28 mouse cellular contexts compared by ENCODE assay signal in the genomic region with DNA sequence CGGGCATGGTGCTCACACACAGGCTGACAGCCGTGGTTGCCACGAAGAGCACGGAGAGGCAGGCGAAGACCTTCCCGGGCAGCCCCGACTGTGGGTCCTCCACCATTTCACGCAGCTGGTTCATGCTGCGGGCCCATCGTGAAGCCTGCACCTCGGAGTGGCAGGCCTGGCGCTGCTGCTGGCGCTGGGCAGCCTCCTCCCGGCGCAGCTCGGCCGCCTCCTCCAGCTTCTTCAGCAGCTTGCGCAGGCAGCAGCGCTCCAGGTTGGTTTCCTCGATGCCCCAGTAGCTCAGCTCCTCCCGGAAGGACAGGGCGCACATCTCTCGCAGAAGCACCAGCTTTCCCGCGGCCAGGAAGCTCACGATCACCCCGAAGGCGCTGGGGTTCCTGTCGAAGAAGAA. TPM values are rescaled to one million over a fixed set of nuclear protein-coding genes. Genes with fewer than 3 reads are reported as not detected.
DNase-seq lines count a peak whose midpoint lies in the region; ATAC-seq lines count a peak whose summit lies in the region.
"Had no signal": no experiment of that assay in that cellular context is flagged by ENCODE, and none has a peak within 500 bp of the region (broad histone marks: within the 10 kb centered on the region; RNA-seq: fewer than 3 reads in every experiment).

No protein-coding gene starts in this region.

- intact Hi-C loops in heart, postnatal 36 days (cut with DNase I) = no loop called here

- peaks cover 71% of the 10 kb centered on the region for H3K27me3 ChIP-seq in heart, embryonic 13.5 days (replicated peaks)
- peaks cover 24% of the 10 kb centered on the region for H3K27me3 ChIP-seq in midbrain, embryonic 13.5 days
- peaks cover 9% of the 10 kb centered on the region; the same call in 1 of the 2 replicates for H3K27me3 ChIP-seq in midbrain, embryonic 16.5 days (ENCODE audit: control insufficient read depth, insufficient read depth, low read depth, low read length)
- H3K27me3 ChIP-seq in embryonic facial prominence, embryonic 14.5 days (replicated peaks; ENCODE audit: control insufficient read depth, insufficient read depth, low read length) = peaks cover 11% of the 10 kb centered on the region; the same call in 1 of the 2 replicates
- peaks cover 16% of the 10 kb centered on the region for H3K27me3 ChIP-seq in kidney, embryonic 16.5 days (ENCODE audit: insufficient read depth, low read length)

- H3K9me3 ChIP-seq in heart, embryonic 13.5 days = no peaks in the 10 kb centered on the region
- no peaks in the 10 kb centered on the region for H3K9me3 ChIP-seq in midbrain, embryonic 13.5 days
- H3K9me3 ChIP-seq in midbrain, embryonic 16.5 days (replicated peaks; ENCODE audit: control insufficient read depth, low read length, poor library complexity, severe bottlenecking) = no peaks in the 10 kb centered on the region
- H3K9me3 ChIP-seq in embryonic facial prominence, embryonic 14.5 days (ENCODE audit: control insufficient read depth, low read length) = no peaks in the 10 kb centered on the region
- no peaks in the 10 kb centered on the region for H3K9me3 ChIP-seq in kidney, embryonic 16.5 days (ENCODE audit: low read length)
- H3K9me3 ChIP-seq: G1E; heart, embryonic 15.5 days; limb, embryonic 15.5 days; liver, embryonic 15.5 days; midbrain, embryonic 12.5 days had no signal

- peaks cover 26% of the 10 kb centered on the region for H3K4me1 ChIP-seq in heart, embryonic 13.5 days
- H3K4me1 ChIP-seq in midbrain, embryonic 13.5 days (replicated peaks) = peaks cover 43% of the 10 kb centered on the region
- H3K4me1 ChIP-seq in midbrain, embryonic 16.5 days (ENCODE audit: control insufficient read depth, insufficient read depth, low read length) = peaks cover 4% of the 10 kb centered on the region; the same call in 1 of the 2 replicates
- peaks cover 7% of the 10 kb centered on the region; the same call in 1 of the 2 replicates for H3K4me1 ChIP-seq in embryonic facial prominence, embryonic 14.5 days (ENCODE audit: control insufficient read depth, insufficient read depth, low read length)
- peaks cover 23% of the 10 kb centered on the region for H3K4me1 ChIP-seq in kidney, embryonic 16.5 days (ENCODE audit: insufficient read depth, low read length)
- H3K4me1 ChIP-seq: liver, embryonic 15.5 days had no signal

- 38% methylated on average over 29 of the region's 29 CpGs for WGBS in heart, embryonic 13.5 days
- 52% methylated on average over 29 of the region's 29 CpGs for WGBS in midbrain, embryonic 13.5 days
- 52% methylated on average over 29 of the region's 29 CpGs for whole genome bisulfite sequencing in midbrain, embryonic 16.5 days
- 58% methylated on average over 17 of the region's 29 CpGs for WGBS in embryonic facial prominence, embryonic 14.5 days
- WGBS in kidney, embryonic 16.5 days = 57% methylated on average over 29 of the region's 29 CpGs

- H3K27ac ChIP-seq in heart, embryonic 13.5 days (replicated peaks) = no peak overlapping the region
- no peak overlapping the region for H3K27ac ChIP-seq in midbrain, embryonic 13.5 days
- H3K27ac ChIP-seq in midbrain, embryonic 16.5 days (ENCODE audit: low read length) = no peak overlapping the region
- H3K27ac ChIP-seq in embryonic facial prominence, embryonic 14.5 days (replicated peaks; ENCODE audit: low read depth, low read length) = no peak overlapping the region
- H3K27ac ChIP-seq in kidney, embryonic 16.5 days (ENCODE audit: low read length) = no peak overlapping the region
- H3K27ac ChIP-seq: heart, embryonic 15.5 days; limb, embryonic 15.5 days; liver, embryonic 15.5 days; macrophage; midbrain, embryonic 12.5 days had no signal

- peak overlapping the region; percentile 16 for H3K4me3 ChIP-seq in heart, embryonic 13.5 days
- no peak overlapping the region for H3K4me3 ChIP-seq in midbrain, embryonic 13.5 days (replicated peaks)
- no peak overlapping the region for H3K4me3 ChIP-seq in midbrain, embryonic 16.5 days (ENCODE audit: low read depth, low read length)
- H3K4me3 ChIP-seq in embryonic facial prominence, embryonic 14.5 days (ENCODE audit: low read depth, low read length) = no peak overlapping the region
- H3K4me3 ChIP-seq in kidney, embryonic 16.5 days (ENCODE audit: low read length) = no peak overlapping the region
- H3K4me3 ChIP-seq: heart, embryonic 15.5 days; limb, embryonic 15.5 days; liver, embryonic 15.5 days; midbrain, embryonic 12.5 days had no signal

- no peaks in the 10 kb centered on the region for H3K36me3 ChIP-seq in heart, embryonic 13.5 days
- no peaks in the 10 kb centered on the region for H3K36me3 ChIP-seq in midbrain, embryonic 13.5 days
- no peaks in the 10 kb centered on the region for H3K36me3 ChIP-seq in midbrain, embryonic 16.5 days (ENCODE audit: control insufficient read depth, insufficient read depth, low read length)
- H3K36me3 ChIP-seq in embryonic facial prominence, embryonic 14.5 days (ENCODE audit: control insufficient read depth, insufficient read depth, low read length) = no peaks in the 10 kb centered on the region
- H3K36me3 ChIP-seq in kidney, embryonic 16.5 days (ENCODE audit: insufficient read depth, low read length) = no peaks in the 10 kb centered on the region
- H3K36me3 ChIP-seq: G1E; heart, embryonic 15.5 days; limb, embryonic 15.5 days; liver, embryonic 15.5 days; midbrain, embryonic 12.5 days had no signal

- no peak for DNase-seq in heart, postnatal 36 days
- DNase-seq in ZHBTc4 (ENCODE audit: low read depth, low spot score) = peak; percentile 60
- DNase-seq in embryonic facial prominence, embryonic 14.5 days (ENCODE audit: low spot score) = no peak
- DNase-seq in left cerebral cortex, adult 9 months (ENCODE audit: low spot score in 2 of 2) = no peak
- DNase-seq: adrenal gland, postnatal 25 days; cerebellum, adult 11 months; cerebellum, postnatal 14 days; embryo, embryonic 11 days; gastrocnemius, postnatal 25 days; kidney, adult 8-10 months; kidney, postnatal 25 days; right cerebral cortex, postnatal 25 days had no signal

- H3K9ac ChIP-seq in heart, embryonic 13.5 days = 0 out of 2 replicates have a peak overlapping the region, but pooled peaks have one; percentile 37
- H3K9ac ChIP-seq in midbrain, embryonic 13.5 days (replicated peaks) = no peak overlapping the region
- H3K9ac ChIP-seq in midbrain, embryonic 16.5 days (ENCODE audit: low read depth, low read length) = no peak overlapping the region
- H3K9ac ChIP-seq in embryonic facial prominence, embryonic 14.5 days (ENCODE audit: low read depth, low read length) = no peak overlapping the region
- H3K9ac ChIP-seq in kidney, embryonic 16.5 days (replicated peaks; ENCODE audit: low read length) = no peak overlapping the region
- H3K9ac ChIP-seq: heart, embryonic 15.5 days; limb, embryonic 15.5 days; liver, embryonic 15.5 days; midbrain, embryonic 12.5 days had no signal

- H3K4me2 ChIP-seq in heart, embryonic 13.5 days = peak overlapping the region; percentile 45
- H3K4me2 ChIP-seq in midbrain, embryonic 13.5 days (replicated peaks) = 0 out of 2 replicates have a peak overlapping the region, but pooled peaks have one; percentile 7
- H3K4me2 ChIP-seq in midbrain, embryonic 16.5 days (ENCODE audit: low read length) = no peak overlapping the region
- peak overlapping the region; percentile 19; the same call in 1 of the 2 replicates for H3K4me2 ChIP-seq in embryonic facial prominence, embryonic 14.5 days (ENCODE audit: low read depth, low read length)
- H3K4me2 ChIP-seq in kidney, embryonic 16.5 days (replicated peaks; ENCODE audit: low read depth, low read length) = no peak overlapping the region
- H3K4me2 ChIP-seq: heart, embryonic 15.5 days; limb, embryonic 15.5 days; liver, embryonic 15.5 days; midbrain, embryonic 12.5 days had no signal

- ATAC-seq in heart, embryonic 13.5 days (ENCODE audit: extremely low read depth, insufficient number of reproducible peaks, low FRiP score, low TSS enrichment) = no peak
- no peak for ATAC-seq in midbrain, embryonic 13.5 days
- no peak for ATAC-seq in midbrain, embryonic 16.5 days
- no peak for ATAC-seq in embryonic facial prominence, embryonic 14.5 days (ENCODE audit: low read depth)
- no peak for ATAC-seq in kidney, embryonic 16.5 days (ENCODE audit: low FRiP score, low TSS enrichment)
- ATAC-seq: forebrain, embryonic 14.5 days had no signal

RNA-seq across cellular contexts. Expression of gene Kcng4, which starts 2.6 kb away (rescaled TPM):
- not detected in 2 replicates for polyA plus RNA-seq in heart, embryonic 13.5 days (2015; fragmentation: Nextera tagmentation; extraction: Ambion mirVana)
- total RNA-seq in heart, postnatal 36 days (2021) = under 1 TPM; 0.11 to 0.22 TPM
- 0.08 and 0.47 TPM in 2 replicates for polyA plus RNA-seq in midbrain, embryonic 13.5 days (2015; fragmentation: Nextera tagmentation; extraction: Ambion mirVana)
- 0.26 and 1.6 TPM in 2 replicates for polyA plus RNA-seq in midbrain, embryonic 16.5 days (2015; fragmentation: Nextera tagmentation; extraction: Ambion mirVana)
- polyA plus RNA-seq in embryonic facial prominence, embryonic 14.5 days (2014; fragmentation: Nextera tagmentation; extraction: Ambion mirVana) = 0.28 and 0.48 TPM in 2 replicates
- polyA plus RNA-seq in kidney, embryonic 16.5 days (2015; fragmentation: Nextera tagmentation; extraction: Ambion mirVana) = 0.05 and 0.15 TPM in 2 replicates
- polyA plus RNA-seq: G1E; heart, embryonic 15.5 days; liver, embryonic 15.5 days; macrophage; midbrain, embryonic 12.5 days had no signal

RNA-seq across cellular contexts. Expression of gene Adad2, which starts 20.4 kb away (rescaled TPM):
- not detected in 2 replicates for polyA plus RNA-seq in heart, embryonic 13.5 days (2015; fragmentation: Nextera tagmentation; extraction: Ambion mirVana)
- total RNA-seq in heart, postnatal 36 days (2021) = not detected
- polyA plus RNA-seq in midbrain, embryonic 13.5 days (2015; fragmentation: Nextera tagmentation; extraction: Ambion mirVana) = not detected in 2 replicates
- polyA plus RNA-seq in midbrain, embryonic 16.5 days (2015; fragmentation: Nextera tagmentation; extraction: Ambion mirVana) = 0.10 and 0.19 TPM in 2 replicates
- 0.14 and 0.17 TPM in 2 replicates for polyA plus RNA-seq in embryonic facial prominence, embryonic 14.5 days (2014; fragmentation: Nextera tagmentation; extraction: Ambion mirVana)
- polyA plus RNA-seq in kidney, embryonic 16.5 days (2015; fragmentation: Nextera tagmentation; extraction: Ambion mirVana) = 0.12 and 0.14 TPM in 2 replicates
- total RNA-seq: adrenal gland, postnatal 25 days; G1E had no signal
- polyA plus RNA-seq: G1E; heart, embryonic 15.5 days; liver, embryonic 15.5 days; lung, embryonic 16.5 days; macrophage; spleen, adult 2 months; stomach, embryonic 14.5 days; thymus, postnatal 0 days; urinary bladder, adult 2 months had no signal

RNA-seq across cellular contexts. Expression of gene Taf1c, which starts 27.9 kb away (rescaled TPM):
- polyA plus RNA-seq in heart, embryonic 13.5 days (2015; fragmentation: Nextera tagmentation; extraction: Ambion mirVana) = 6.0 and 6.6 TPM in 2 replicates
- total RNA-seq in heart, postnatal 36 days (2021) = 1 to 10 TPM; 3.6 to 3.8 TPM
- polyA plus RNA-seq in midbrain, embryonic 13.5 days (2015; fragmentation: Nextera tagmentation; extraction: Ambion mirVana) = 14.9 and 15.1 TPM in 2 replicates
- polyA plus RNA-seq in midbrain, embryonic 16.5 days (2015; fragmentation: Nextera tagmentation; extraction: Ambion mirVana) = 14.3 and 14.6 TPM in 2 replicates
- 7.9 and 11.3 TPM in 2 replicates for polyA plus RNA-seq in embryonic facial prominence, embryonic 14.5 days (2014; fragmentation: Nextera tagmentation; extraction: Ambion mirVana)
- 15.4 and 15.5 TPM in 2 replicates for polyA plus RNA-seq in kidney, embryonic 16.5 days (2015; fragmentation: Nextera tagmentation; extraction: Ambion mirVana)

RNA-seq across cellular contexts. Expression of gene Wfdc1, which starts 33.3 kb away (rescaled TPM):
- polyA plus RNA-seq in heart, embryonic 13.5 days (2015; fragmentation: Nextera tagmentation; extraction: Ambion mirVana) = 3.6 and 4.4 TPM in 2 replicates
- 10 to 100 TPM; 33.5 to 40.7 TPM for total RNA-seq in heart, postnatal 36 days (2021)
- polyA plus RNA-seq in midbrain, embryonic 13.5 days (2015; fragmentation: Nextera tagmentation; extraction: Ambion mirVana) = 2.0 and 2.1 TPM in 2 replicates
- 6.0 and 6.3 TPM in 2 replicates for polyA plus RNA-seq in midbrain, embryonic 16.5 days (2015; fragmentation: Nextera tagmentation; extraction: Ambion mirVana)
- polyA plus RNA-seq in embryonic facial prominence, embryonic 14.5 days (2014; fragmentation: Nextera tagmentation; extraction: Ambion mirVana) = 2.0 and 3.5 TPM in 2 replicates
- polyA plus RNA-seq in kidney, embryonic 16.5 days (2015; fragmentation: Nextera tagmentation; extraction: Ambion mirVana) = 2.3 and 3.7 TPM in 2 replicates
- total RNA-seq: G1E had no signal
- polyA plus RNA-seq: G1E, macrophage had no signal

RNA-seq across cellular contexts. Expression of gene Dnaaf1, which starts 57.9 kb away (rescaled TPM):
- 0.17 and 0.24 TPM in 2 replicates for polyA plus RNA-seq in heart, embryonic 13.5 days (2015; fragmentation: Nextera tagmentation; extraction: Ambion mirVana)
- total RNA-seq in heart, postnatal 36 days (2021) = not detected
- 0.12 and 0.15 TPM in 2 replicates for polyA plus RNA-seq in midbrain, embryonic 13.5 days (2015; fragmentation: Nextera tagmentation; extraction: Ambion mirVana)
- polyA plus RNA-seq in midbrain, embryonic 16.5 days (2015; fragmentation: Nextera tagmentation; extraction: Ambion mirVana) = 0.75 and 0.83 TPM in 2 replicates
- polyA plus RNA-seq in embryonic facial prominence, embryonic 14.5 days (2014; fragmentation: Nextera tagmentation; extraction: Ambion mirVana) = 0.83 and 2.5 TPM in 2 replicates
- 0.27 and 0.37 TPM in 2 replicates for polyA plus RNA-seq in kidney, embryonic 16.5 days (2015; fragmentation: Nextera tagmentation; extraction: Ambion mirVana)
- total RNA-seq: gastrocnemius, postnatal 25 days had no signal
- polyA plus RNA-seq: macrophage; spleen, adult 2 months had no signal

Comparison
In these comparisons a context has a peak if more than half of its experiments do, and no peak if none do; other contexts are left out.
1. H3K4me2 ChIP-seq: peak in heart, embryonic 13.5 days (single experiment), midbrain, embryonic 13.5 days (single experiment) and embryonic facial prominence, embryonic 14.5 days (single experiment); none in midbrain, embryonic 16.5 days (single experiment) and kidney, embryonic 16.5 days (single experiment).